Mouse (Mus musculus): Measurements from ENCODE around the gene Spats1. TPM values are rescaled to one million over a fixed set of nuclear protein-coding genes. Genes with fewer than 3 reads are reported as not detected.

Gene Spats1
- total RNA-seq, 2 experiments from 2014 or later = not detected

Other genes starting within 250 kb of the Spats1 start
- 60.9 and 69.3 TPM in 2 replicates for gene Cdc5l, start 41.7 kb downstream of the Spats1 start, total RNA-seq (2015)
- gene Cdc5l, start 41.7 kb downstream of the Spats1 start, total RNA-seq (2017) = 109 and 128 TPM in 2 replicates
- 4.6 and 4.9 TPM in 2 replicates for gene Aars2, start 31.4 kb upstream of the Spats1 start, total RNA-seq (2015)
- 7.4 and 9.6 TPM in 2 replicates for gene Aars2, start 31.4 kb upstream of the Spats1 start, total RNA-seq (2017)
- not detected in 2 replicates for gene Tcte1, start 48.0 kb upstream of the Spats1 start, total RNA-seq (2015)
- gene Tcte1, start 48.0 kb upstream of the Spats1 start, total RNA-seq (2017) = not detected in 2 replicates
- gene Tmem151b, start 74.3 kb upstream of the Spats1 start, total RNA-seq (2015) = 0.12 TPM in 1 of 2 replicates, not detected in the other
- 0.12 TPM in 1 of 2 replicates, not detected in the other for gene Tmem151b, start 74.3 kb upstream of the Spats1 start, total RNA-seq (2017)
- gene Nfkbie, start 80.3 kb upstream of the Spats1 start, total RNA-seq (2015) = 5.7 and 7.0 TPM in 2 replicates
- 5.1 and 9.5 TPM in 2 replicates for gene Nfkbie, start 80.3 kb upstream of the Spats1 start, total RNA-seq (2017)
- gene Slc35b2, start 88.5 kb upstream of the Spats1 start, total RNA-seq (2015) = 80.2 and 85.9 TPM in 2 replicates
- gene Slc35b2, start 88.5 kb upstream of the Spats1 start, total RNA-seq (2017) = 84.9 and 120 TPM in 2 replicates
- gene Hsp90ab1, start 97.9 kb upstream of the Spats1 start, total RNA-seq (2015) = 1,239 and 1,324 TPM in 2 replicates
- gene Hsp90ab1, start 97.9 kb upstream of the Spats1 start, total RNA-seq (2017) = 2,380 and 2,713 TPM in 2 replicates
- 43.5 and 67.7 TPM in 2 replicates for gene Slc29a1, start 124.2 kb upstream of the Spats1 start, total RNA-seq (2015)
- 64.1 and 64.3 TPM in 2 replicates for gene Slc29a1, start 124.2 kb upstream of the Spats1 start, total RNA-seq (2017)
- not detected in 2 replicates for gene Mymx, start 126.7 kb upstream of the Spats1 start, total RNA-seq (2015)
- gene Mymx, start 126.7 kb upstream of the Spats1 start, total RNA-seq (2017) = not detected in 2 replicates
- 0.07 TPM in 1 of 2 replicates, not detected in the other for gene Capn11, start 183.9 kb upstream of the Spats1 start, total RNA-seq (2015)
- 0.17 TPM in 1 of 2 replicates, not detected in the other for gene Capn11, start 183.9 kb upstream of the Spats1 start, total RNA-seq (2017)
- gene Mrpl14, start 210.9 kb upstream of the Spats1 start, total RNA-seq (2015) = 35.2 and 47.5 TPM in 2 replicates
- gene Mrpl14, start 210.9 kb upstream of the Spats1 start, total RNA-seq (2017) = 24.9 and 34.2 TPM in 2 replicates
- gene Tmem63b, start 211.5 kb upstream of the Spats1 start, total RNA-seq (2015) = 3.9 and 5.0 TPM in 2 replicates
- 2.0 and 5.5 TPM in 2 replicates for gene Tmem63b, start 211.5 kb upstream of the Spats1 start, total RNA-seq (2017)

All from megakaryocyte progenitor cell, adult 5-6 weeks (primary cell).